Mouse (Mus musculus) brain, embryonic 14.5 days (tissue): ENCODE results near the gene Il2.

ENCODE experiments used
- CTCF ChIP-seq: fragments of 200-500 bp; IDR thresholded peaks from 2 replicates; pipeline ENCODE4 v1.5.1; 2012; ENCODE audit warnings: inconsistent platforms, mild to moderate bottlenecking, moderate library complexity, borderline replicate concordance; ENCODE audit not compliant: insufficient read depth, insufficient read length; ENCODE audit errors: extremely low read depth
- POLR2A ChIP-seq: fragments of 200-500 bp; IDR thresholded peaks from 2 replicates; pipeline ENCODE4 v1.6.1; 2012; ENCODE audit warnings: mild to moderate bottlenecking, inconsistent platforms, borderline replicate concordance; ENCODE audit not compliant: poor library complexity, insufficient read depth, insufficient read length, severe bottlenecking; ENCODE audit errors: extremely low read depth

- TF ChIP-seq POLR2A (no peak), CTCF (no peak)
These were observed 31.3 kb upstream of the Il2 start for GRCm38 (mm10) chr3:37157082-37157481.
